Mouse (Mus musculus) lung, postnatal 0 days (tissue): Measurements from ENCODE around the gene Psmc6.

Experiments
- CTCF ChIP-seq: IDR thresholded peaks from 2 replicates; pipeline ENCODE4 v1.5.1; 2016; ENCODE audit warnings: antibody characterized with exemption, mild to moderate bottlenecking
- EP300 ChIP-seq: IDR thresholded peaks from 2 replicates; pipeline ENCODE4 v1.6.1; 2016; ENCODE audit warnings: antibody characterized with exemption, mild to moderate bottlenecking, control low read depth

GRCm38 (mm10) chr14:45328072-45328713 lies 1.4 kb upstream of the Psmc6 start:
- TF ChIP-seq EP300 = no peak
- no peak for TF ChIP-seq CTCF
